In the genomic region with DNA sequence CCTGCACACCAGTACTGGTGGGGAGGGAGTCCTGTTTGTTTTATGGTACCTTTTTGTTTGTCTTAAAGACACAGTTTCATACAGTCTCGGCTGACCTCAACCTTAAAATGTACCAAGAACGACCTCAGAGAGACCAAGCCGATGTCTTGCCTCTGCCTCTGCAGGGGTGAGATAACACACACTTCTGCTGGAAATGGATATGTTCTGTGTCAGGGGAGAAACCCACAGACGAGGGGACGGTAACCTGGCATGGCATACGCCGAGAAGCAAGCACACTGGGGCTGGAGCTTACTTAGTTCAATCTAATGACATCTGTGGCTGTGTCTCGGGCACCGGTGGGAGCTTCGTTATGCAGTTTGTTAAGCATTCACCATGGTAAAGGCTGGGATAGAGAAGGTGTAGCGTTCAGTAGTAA, we compare ENCODE assay signal across 12 mouse cellular contexts. TPM values are rescaled to one million over a fixed set of nuclear protein-coding genes. Genes with fewer than 3 reads are reported as not detected.
A peak's percentile ranks its signal among the peaks of the same experiment; 100 is the strongest.
DNase-seq lines count a peak whose midpoint lies in the region; ATAC-seq lines count a peak whose summit lies in the region.
"Had no signal": no experiment of that assay in that cellular context is flagged by ENCODE, and none has a peak within 500 bp of the region (broad histone marks: within the 10 kb centered on the region; RNA-seq: fewer than 3 reads in every experiment).

No protein-coding gene starts in this region.

- no peak for ATAC-seq in heart, embryonic 13.5 days (ENCODE audit: extremely low read depth, insufficient number of reproducible peaks, low FRiP score, low TSS enrichment)
- ATAC-seq in limb, embryonic 13.5 days (ENCODE audit: low FRiP score, low read depth), result no peak
- no peak for ATAC-seq in stomach, embryonic 16.5 days (ENCODE audit: insufficient read depth, low FRiP score)
- ATAC-seq: forebrain, embryonic 15.5 days had no signal

- intact Hi-C loops in gastrocnemius, postnatal 36 days (cut with DNase I), result no loop called here
- intact Hi-C loops in left cerebral cortex, postnatal 14 days (cut with DNase I), result no loop called here

- no peaks in the 10 kb centered on the region for H3K9me3 ChIP-seq in heart, embryonic 13.5 days
- no peaks in the 10 kb centered on the region for H3K9me3 ChIP-seq in limb, embryonic 13.5 days
- no peaks in the 10 kb centered on the region for H3K9me3 ChIP-seq in stomach, embryonic 16.5 days (replicated peaks; ENCODE audit: control insufficient read depth, low read length)
- H3K9me3 ChIP-seq: forebrain, embryonic 15.5 days had no signal

- no peaks in the 10 kb centered on the region for H3K27me3 ChIP-seq in heart, embryonic 13.5 days (replicated peaks)
- no peaks in the 10 kb centered on the region; the same call in 1 of the 2 replicates for H3K27me3 ChIP-seq in limb, embryonic 13.5 days
- no peaks in the 10 kb centered on the region for H3K27me3 ChIP-seq in stomach, embryonic 16.5 days (ENCODE audit: control insufficient read depth, insufficient read depth, low read length)
- H3K27me3 ChIP-seq: forebrain, embryonic 15.5 days had no signal

- H3K27ac ChIP-seq in heart, embryonic 13.5 days (replicated peaks), result no peak overlapping the region
- H3K27ac ChIP-seq in limb, embryonic 13.5 days, result no peak overlapping the region
- peak overlapping the region; percentile 80 for H3K27ac ChIP-seq in stomach, embryonic 16.5 days (ENCODE audit: low read length)
- H3K27ac ChIP-seq: forebrain, embryonic 15.5 days had no signal

- no peak overlapping the region for H3K4me3 ChIP-seq in heart, embryonic 13.5 days
- H3K4me3 ChIP-seq in limb, embryonic 13.5 days, result no peak overlapping the region
- H3K4me3 ChIP-seq in stomach, embryonic 16.5 days (replicated peaks; ENCODE audit: low read length), result no peak overlapping the region
- H3K4me3 ChIP-seq: forebrain, embryonic 15.5 days had no signal

- DNase-seq in heart, postnatal 4 days, result no peak
- peak; percentile 60 to 61 for DNase-seq in spleen, postnatal 10 days (ENCODE audit: low spot score in 2 of 2)
- no peak for DNase-seq in spleen, postnatal 14 days (ENCODE audit: low spot score in 2 of 2)
- no peak for DNase-seq in gastrocnemius, postnatal 36 days
- DNase-seq in left cerebral cortex, postnatal 14 days (ENCODE audit: low spot score in 2 of 2), result no peak
- DNase-seq: cerebellum, postnatal 10 days; heart, postnatal 14 days had no signal

- H3K4me1 ChIP-seq in heart, embryonic 13.5 days, result peaks cover 36% of the 10 kb centered on the region
- H3K4me1 ChIP-seq in limb, embryonic 13.5 days, result peaks cover 17% of the 10 kb centered on the region
- peaks cover 11% of the 10 kb centered on the region; the same call in 1 of the 2 replicates for H3K4me1 ChIP-seq in stomach, embryonic 16.5 days (ENCODE audit: control insufficient read depth, insufficient read depth, low read length)
- H3K4me1 ChIP-seq: forebrain, embryonic 15.5 days had no signal

- H3K36me3 ChIP-seq in heart, embryonic 13.5 days, result no peaks in the 10 kb centered on the region
- no peaks in the 10 kb centered on the region for H3K36me3 ChIP-seq in limb, embryonic 13.5 days
- H3K36me3 ChIP-seq in stomach, embryonic 16.5 days (ENCODE audit: control insufficient read depth, insufficient read depth, low read length), result no peaks in the 10 kb centered on the region
- H3K36me3 ChIP-seq: forebrain, embryonic 15.5 days had no signal

- 53% methylated on average over 11 of the region's 11 CpGs for WGBS in heart, embryonic 13.5 days
- 51% methylated on average over 11 of the region's 11 CpGs for WGBS in limb, embryonic 13.5 days
- WGBS in stomach, embryonic 16.5 days, result 38% methylated on average over 11 of the region's 11 CpGs

- H3K9ac ChIP-seq in heart, embryonic 13.5 days, result no peak overlapping the region
- H3K9ac ChIP-seq in limb, embryonic 13.5 days, result no peak overlapping the region
- H3K9ac ChIP-seq in stomach, embryonic 16.5 days (ENCODE audit: low read length), result no peak overlapping the region
- H3K9ac ChIP-seq: forebrain, embryonic 15.5 days had no signal

- peak overlapping the region; percentile 42 for H3K4me2 ChIP-seq in heart, embryonic 13.5 days
- 0 out of 2 replicates have a peak overlapping the region, but pooled peaks have one; percentile 7 for H3K4me2 ChIP-seq in limb, embryonic 13.5 days (replicated peaks)
- H3K4me2 ChIP-seq in stomach, embryonic 16.5 days (ENCODE audit: low read depth, low read length), result peak overlapping the region; percentile 26; the same call in 1 of the 2 replicates
- H3K4me2 ChIP-seq: forebrain, embryonic 15.5 days had no signal

RNA-seq across cellular contexts. Expression of gene Ina, which starts 30.5 kb away (rescaled TPM):
- 0.52 and 0.74 TPM in 2 replicates for polyA plus RNA-seq in heart, embryonic 13.5 days (2015; fragmentation: Nextera tagmentation; extraction: Ambion mirVana)
- total RNA-seq in heart, postnatal 4 days (2021), result under 1 TPM in 1 of 2 experiments, not detected in 1; 0.16 TPM
- polyA plus RNA-seq in limb, embryonic 13.5 days (2015; fragmentation: Nextera tagmentation; extraction: Ambion mirVana), result 0.98 and 2.2 TPM in 2 replicates
- polyA plus RNA-seq in stomach, embryonic 16.5 days (2015; fragmentation: Nextera tagmentation; extraction: Ambion mirVana), result 5.7 and 6.5 TPM in 2 replicates
- not detected for total RNA-seq in gastrocnemius, postnatal 36 days (2021)
- total RNA-seq in left cerebral cortex, postnatal 14 days (2021), result 100 to 1,000 TPM; 177 to 184 TPM
- total RNA-seq: heart, postnatal 14 days had no signal
- polyA plus RNA-seq: C2C12 had no signal

RNA-seq across cellular contexts. Expression of gene Nt5c2, which starts 31.0 kb away (rescaled TPM):
- 102 and 124 TPM in 2 replicates for polyA plus RNA-seq in heart, embryonic 13.5 days (2015; fragmentation: Nextera tagmentation; extraction: Ambion mirVana)
- 100 to 1,000 TPM; 147 to 157 TPM for total RNA-seq in heart, postnatal 4 days (2021)
- polyA plus RNA-seq in limb, embryonic 13.5 days (2015; fragmentation: Nextera tagmentation; extraction: Ambion mirVana), result 86.8 and 95.2 TPM in 2 replicates
- 86.4 and 91.2 TPM in 2 replicates for polyA plus RNA-seq in stomach, embryonic 16.5 days (2015; fragmentation: Nextera tagmentation; extraction: Ambion mirVana)
- total RNA-seq in gastrocnemius, postnatal 36 days (2021), result 10 to 100 TPM in 1 of 2 experiments, 1 to 10 TPM in 1; 6.3 to 10.2 TPM
- total RNA-seq in left cerebral cortex, postnatal 14 days (2021), result 10 to 100 TPM; 67.1 to 70.7 TPM

Comparison
In these comparisons a context has a peak if more than half of its experiments do, and no peak if none do; other contexts are left out.
1. DNase-seq: peak in spleen, postnatal 10 days (2 of 2); none in heart, postnatal 4 days (single experiment), spleen, postnatal 14 days (0 of 2), gastrocnemius, postnatal 36 days (0 of 2) and left cerebral cortex, postnatal 14 days (0 of 2).
2. RNA of gene Ina, which starts 30.5 kb away (total RNA-seq): 177 to 184 TPM in left cerebral cortex, postnatal 14 days; 0.16 TPM in heart, postnatal 4 days and not detected in gastrocnemius, postnatal 36 days; every median in the first group is over 100 times any median in the second.
3. RNA of gene Nt5c2, which starts 31.0 kb away (total RNA-seq): 147 to 157 TPM in heart, postnatal 4 days and 67.1 to 70.7 TPM in left cerebral cortex, postnatal 14 days; 6.3 to 10.2 TPM in gastrocnemius, postnatal 36 days; every median in the first group is over 4 times any median in the second.
4. Peak in every context shown above with its lines, with median percentiles within 50 percentile points of each other: H3K4me2 ChIP-seq.